Mouse (Mus musculus) olfactory bulb, adult 2 months (tissue): ENCODE measurements around the gene Rhoq. TPM values are rescaled to one million over a fixed set of nuclear protein-coding genes. Genes with fewer than 3 reads are reported as not detected.
A peak's percentile ranks its signal among the peaks of the same experiment; 100 is the strongest.

Source experiments
- H3K27ac ChIP-seq: fragments of 200-500 bp; 2 replicates; pipeline ENCODE4 v1.5.1; 2012; ENCODE audit warnings: low read depth, low read length; ENCODE audit not compliant: insufficient read depth
- H3K4me1 ChIP-seq: fragments of 200-500 bp; 2 replicates; pipeline ENCODE4 v1.6.1; 2012; ENCODE audit warnings: low read length; ENCODE audit not compliant: control insufficient read depth, insufficient read depth
- H3K4me3 ChIP-seq: fragments of 200-500 bp; 2 replicates; pipeline ENCODE4 v1.5.1; 2012; ENCODE audit warnings: mild to moderate bottlenecking, low read depth, low read length, moderate library complexity; ENCODE audit not compliant: insufficient read depth
- CTCF ChIP-seq: fragments of 200-500 bp; IDR thresholded peaks from 2 replicates; pipeline ENCODE4 v1.5.1; 2012; ENCODE audit warnings: low read depth, mild to moderate bottlenecking, low read length, moderate library complexity; ENCODE audit not compliant: insufficient read depth
- POLR2A ChIP-seq: fragments of 200-500 bp; IDR thresholded peaks from 2 replicates; pipeline ENCODE4 v1.6.1; 2012; ENCODE audit warnings: mild to moderate bottlenecking, low read depth, low read length, moderate library complexity; ENCODE audit not compliant: insufficient read depth
- WGBS: fragments of 180-500 bp; shearing (Covaris S2); methylation state at CpG from one replicate; pipeline ENCODE4 v1.1.7; 2018; 5-methylcytosine and 5-hydroxymethylcytosine counted together
- polyA plus RNA-seq: library from polyadenylated mRNA; stranded (reverse); fragments of >200 nt; gene quantifications from 2 replicates; pipeline ENCODE4 v1.2.4, GENCODE M21; 2012; ENCODE audit warnings: low replicate concordance; ENCODE audit not compliant: missing spikeins, insufficient read depth, insufficient read length

Gene Rhoq
- polyA plus RNA-seq, 1 experiment = not detected

- no peak overlapping the region for H3K27ac ChIP-seq
- TF ChIP-seq CTCF = no peak
- TF ChIP-seq POLR2A = no peak
- H3K4me1 ChIP-seq = peaks cover 50% of the 10 kb centered on the region
- 62% methylated on average over 12 of the region's 12 CpGs for WGBS
- H3K4me3 ChIP-seq = no peak overlapping the region
Measured at GRCm38 (mm10) chr17:86967048-86967447, 4.2 kb downstream of the Rhoq start.

DNA sequence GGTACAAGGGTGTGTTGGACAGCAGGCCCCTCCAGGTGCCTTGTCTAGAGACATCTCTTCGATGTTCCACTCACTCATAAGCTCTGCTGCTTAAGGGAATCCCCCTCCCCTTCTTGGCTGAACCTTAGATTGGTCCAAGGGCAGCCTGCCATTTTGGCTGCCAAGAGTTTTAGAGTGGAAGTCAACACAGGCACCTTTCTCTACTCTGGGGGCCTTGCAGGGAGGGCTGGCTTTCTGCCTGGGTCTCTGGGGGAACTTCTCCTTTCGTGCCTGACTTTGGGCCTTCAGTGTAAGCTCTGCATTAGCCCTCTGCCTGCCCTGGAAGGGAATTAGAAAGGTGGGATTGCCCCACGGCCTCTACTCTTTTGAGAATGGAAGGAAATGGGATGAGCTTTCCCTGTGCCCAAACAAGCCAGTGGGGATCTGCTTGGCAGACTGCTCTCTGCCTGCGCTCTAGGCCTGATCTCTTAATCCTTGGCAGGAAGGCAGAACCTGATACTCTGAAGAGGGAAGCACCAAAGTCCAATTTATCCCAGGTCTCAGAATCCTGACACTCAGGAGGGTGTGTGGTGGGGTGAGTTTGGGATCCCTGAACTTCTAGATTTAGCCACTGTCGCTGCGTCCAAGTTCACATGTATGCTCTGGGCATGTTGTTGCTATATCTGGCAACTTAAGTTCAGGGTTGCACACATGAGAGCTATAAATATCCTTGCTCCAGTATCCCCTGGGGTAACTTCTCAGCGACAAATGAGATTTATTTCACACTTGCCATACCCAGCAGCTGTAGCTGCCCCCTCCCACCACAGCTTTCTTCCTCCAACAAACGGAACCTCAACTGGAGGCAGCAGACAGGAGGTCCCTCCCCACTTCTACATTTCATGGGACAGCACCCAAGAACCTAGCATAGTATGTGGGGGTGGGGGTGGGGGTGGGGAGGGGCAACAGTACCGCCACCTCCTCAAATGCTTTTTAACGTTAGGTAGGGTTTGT lies 4.9 kb downstream of the Rhoq start:
- no peak for TF ChIP-seq POLR2A
- no peak for TF ChIP-seq CTCF
- Histone ChIP-seq H3K27ac (no peak overlapping the region), H3K4me1 (peaks cover 52% of the 10 kb centered on the region), H3K4me3 (no peak overlapping the region)
- 53% methylated on average over 10 of the region's 10 CpGs for WGBS

- TF ChIP-seq POLR2A = no peak
- TF ChIP-seq CTCF = no peak
- WGBS = 47% methylated on average over 5 of the region's 5 CpGs
Measured at GRCm38 (mm10) chr17:86968581-86968980, 5.7 kb downstream of the Rhoq start.

DNA sequence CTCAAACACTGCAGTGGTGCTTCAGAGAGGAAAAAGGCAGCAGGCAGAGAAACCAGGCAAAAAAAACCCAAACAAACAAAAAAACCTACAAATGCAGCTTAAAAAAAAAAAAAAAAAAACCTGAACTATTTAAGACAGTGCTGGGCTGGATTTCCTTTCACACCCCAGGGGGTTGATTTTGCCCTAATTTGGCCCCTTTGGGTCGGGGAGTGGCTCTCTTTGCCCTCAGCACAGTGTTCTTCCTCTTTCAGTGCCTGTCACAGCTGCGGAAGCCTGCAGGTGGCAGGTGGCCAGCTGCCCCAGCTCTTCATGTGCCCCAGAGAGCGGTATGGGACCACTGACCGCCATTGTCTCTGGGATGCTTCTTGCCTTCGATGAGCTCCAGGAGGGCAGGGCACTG lies 6.7 kb downstream of the Rhoq start:
- TF ChIP-seq CTCF = no peak
- no peak for TF ChIP-seq POLR2A
- WGBS = 57% methylated on average over 5 of the region's 5 CpGs
- Histone ChIP-seq H3K4me1 (peaks cover 54% of the 10 kb centered on the region), H3K4me3 (no peak overlapping the region), H3K27ac (peak overlapping the region; percentile 33; the same call in 1 of the 2 replicates)

More at GRCm38 (mm10) chr17:86968581-86968980, 5.7 kb downstream of the Rhoq start:
- no peak overlapping the region for H3K27ac ChIP-seq
- no peak overlapping the region for H3K4me3 ChIP-seq
- peaks cover 57% of the 10 kb centered on the region for H3K4me1 ChIP-seq

DNA sequence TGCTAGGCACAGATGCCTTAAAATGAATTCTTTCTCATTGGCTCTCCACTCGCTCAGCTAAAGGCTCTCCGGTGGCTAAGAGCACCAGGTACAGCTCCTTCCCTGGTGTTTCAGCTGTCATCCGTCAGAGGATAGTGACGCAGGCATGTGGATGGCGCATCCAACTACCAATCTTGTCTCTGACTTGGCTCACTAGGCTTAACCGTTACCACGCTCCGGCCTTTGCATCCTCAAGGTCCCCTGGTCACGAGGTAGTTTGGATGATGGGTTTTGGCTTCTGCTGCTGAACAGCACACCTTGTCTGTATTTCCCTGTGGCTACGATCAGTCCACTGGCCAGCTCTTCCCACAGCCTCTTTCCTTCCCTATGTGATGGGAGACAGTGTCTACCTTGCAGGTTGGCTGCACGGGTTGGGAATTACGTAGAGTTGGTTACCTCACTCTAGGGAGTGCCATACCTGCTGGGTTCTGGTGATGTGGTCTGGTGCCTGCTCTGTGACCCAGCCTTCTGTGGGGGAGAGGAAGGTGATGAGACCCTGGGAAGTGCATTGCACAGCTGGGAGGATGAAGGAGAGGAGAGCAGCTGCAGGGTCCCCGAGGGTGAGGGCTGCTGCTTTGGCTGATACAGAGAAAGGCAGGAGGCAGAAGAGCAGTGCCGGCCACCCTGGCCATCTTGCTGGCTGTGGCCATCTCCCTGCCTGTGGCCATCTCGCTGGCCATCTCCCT lies 7.3 kb downstream of the Rhoq start:
- H3K4me1 ChIP-seq = peaks cover 54% of the 10 kb centered on the region
- WGBS = 89% methylated on average over 15 of the region's 15 CpGs
- peak overlapping the region; percentile 61 for H3K27ac ChIP-seq
- TF ChIP-seq CTCF = no peak
- TF ChIP-seq POLR2A = no peak
- no peak overlapping the region for H3K4me3 ChIP-seq

DNA sequence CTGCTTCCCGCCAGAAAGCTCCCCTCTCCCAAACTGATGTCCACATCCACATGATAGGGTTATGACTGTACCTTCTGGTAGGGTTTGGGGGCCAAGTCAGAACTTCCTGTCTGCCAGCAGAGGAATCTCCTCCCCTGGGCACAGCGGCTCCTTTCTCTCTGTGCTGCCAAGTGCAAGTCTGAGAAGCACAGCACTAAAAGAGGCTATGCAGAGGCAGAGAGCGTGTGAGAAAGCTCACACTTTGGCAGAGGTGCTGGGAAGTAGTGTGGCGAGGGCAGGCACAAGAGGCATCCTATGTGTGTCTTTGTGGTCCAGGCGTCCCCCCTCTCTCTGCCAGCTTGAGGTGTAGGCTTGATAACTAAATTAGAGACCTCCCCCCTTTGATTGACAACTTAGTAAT lies 8.2 kb downstream of the Rhoq start:
- Histone ChIP-seq H3K4me3 (no peak overlapping the region), H3K27ac (peak overlapping the region; percentile 61), H3K4me1 (peaks cover 50% of the 10 kb centered on the region)
- TF ChIP-seq CTCF (no peak), POLR2A (no peak)
- WGBS = 16% methylated on average over 5 of the region's 5 CpGs

GRCm38 (mm10) chr17:86971860-86972259 lies 9.0 kb downstream of the Rhoq start:
- H3K27ac ChIP-seq = no peak overlapping the region
- peaks cover 49% of the 10 kb centered on the region for H3K4me1 ChIP-seq
- 83% methylated on average over 7 of the region's 7 CpGs for WGBS
- no peak overlapping the region for H3K4me3 ChIP-seq
- TF ChIP-seq POLR2A (no peak), CTCF (no peak)

DNA sequence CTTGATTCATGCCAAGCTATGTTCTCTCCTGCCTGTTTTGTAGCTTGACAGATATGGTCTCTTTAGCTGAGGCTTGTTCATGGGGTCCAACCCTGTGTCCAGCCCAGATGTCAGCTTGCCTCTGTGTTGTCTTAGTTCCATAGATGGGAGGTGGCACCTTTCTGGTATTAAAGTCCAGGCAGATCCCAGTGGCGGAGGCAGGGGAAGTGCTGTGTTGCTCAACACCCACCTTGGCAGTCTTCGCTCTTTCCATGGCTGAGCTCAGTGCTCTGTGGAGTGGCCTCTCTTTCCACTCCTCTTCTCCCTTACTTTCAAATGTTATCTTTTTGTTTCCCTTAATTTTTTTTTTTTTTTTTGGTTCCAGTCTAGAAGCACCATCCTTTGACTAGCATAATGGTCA lies 10.2 kb downstream of the Rhoq start:
- Histone ChIP-seq H3K27ac (no peak overlapping the region), H3K4me3 (no peak overlapping the region), H3K4me1 (peaks cover 41% of the 10 kb centered on the region)
- no peak for TF ChIP-seq POLR2A
- TF ChIP-seq CTCF = no peak
- 89% methylated on average over 2 of the region's 2 CpGs for WGBS

- TF ChIP-seq POLR2A = no peak
- TF ChIP-seq CTCF = no peak
- H3K4me1 ChIP-seq = peaks cover 21% of the 10 kb centered on the region
- H3K4me3 ChIP-seq = no peak overlapping the region
- 85% methylated on average over 10 of the region's 10 CpGs for WGBS
- no peak overlapping the region for H3K27ac ChIP-seq
Measured at GRCm38 (mm10) chr17:86976387-86976786, 13.5 kb downstream of the Rhoq start.
